12 mouse cellular contexts compared by ENCODE assay signal in genomic region chr7:66136187-66136586, GRCm38 (mm10). TPM values are rescaled to one million over a fixed set of nuclear protein-coding genes. Genes with fewer than 3 reads are reported as not detected.
DNase-seq lines count a peak whose midpoint lies in the region; ATAC-seq and TF ChIP-seq lines count a peak whose summit lies in the region.
"Had no signal": no experiment of that assay in that cellular context is flagged by ENCODE, and none has a peak within 500 bp of the region (broad histone marks: within the 10 kb centered on the region; RNA-seq: fewer than 3 reads in every experiment).

No protein-coding gene starts in this region.

- no peak overlapping the region for H3K4me3 ChIP-seq in forebrain, postnatal 0 days (ENCODE audit: low read depth, low read length)
- no peak overlapping the region for H3K4me3 ChIP-seq in forebrain, embryonic 15.5 days
- H3K4me3 ChIP-seq in midbrain, embryonic 11.5 days (ENCODE audit: low read depth, low read length): no peak overlapping the region
- no peak overlapping the region for H3K4me3 ChIP-seq in midbrain, embryonic 16.5 days (ENCODE audit: low read depth, low read length)
- no peak overlapping the region for H3K4me3 ChIP-seq in intestine, embryonic 15.5 days (replicated peaks)
- H3K4me3 ChIP-seq in olfactory bulb, adult 2 months (ENCODE audit: insufficient read depth, low read depth, low read length): no peak overlapping the region
- H3K4me3 ChIP-seq in left cerebral cortex, adult 2 months: no peak overlapping the region

- no peaks in the 10 kb centered on the region for H3K27me3 ChIP-seq in forebrain, postnatal 0 days (ENCODE audit: insufficient read depth, low read length)
- H3K27me3 ChIP-seq in forebrain, embryonic 15.5 days: no peaks in the 10 kb centered on the region
- no peaks in the 10 kb centered on the region for H3K27me3 ChIP-seq in midbrain, embryonic 11.5 days (ENCODE audit: control insufficient read depth, insufficient read depth, low read length)
- H3K27me3 ChIP-seq in midbrain, embryonic 16.5 days (ENCODE audit: control insufficient read depth, insufficient read depth, low read depth, low read length): no peaks in the 10 kb centered on the region
- no peaks in the 10 kb centered on the region for H3K27me3 ChIP-seq in intestine, embryonic 15.5 days (replicated peaks)

- H3K4me2 ChIP-seq in forebrain, postnatal 0 days (ENCODE audit: low read depth): no peak overlapping the region
- H3K4me2 ChIP-seq in forebrain, embryonic 15.5 days (replicated peaks): no peak overlapping the region
- H3K4me2 ChIP-seq in midbrain, embryonic 11.5 days: no peak overlapping the region
- no peak overlapping the region for H3K4me2 ChIP-seq in midbrain, embryonic 16.5 days (ENCODE audit: low read length)
- no peak overlapping the region for H3K4me2 ChIP-seq in intestine, embryonic 15.5 days (replicated peaks)

- H3K4me1 ChIP-seq in forebrain, postnatal 0 days (ENCODE audit: insufficient read depth): peaks cover 22% of the 10 kb centered on the region
- H3K4me1 ChIP-seq in forebrain, embryonic 15.5 days: peaks cover 59% of the 10 kb centered on the region
- peaks cover 7% of the 10 kb centered on the region; the same call in 1 of the 2 replicates for H3K4me1 ChIP-seq in midbrain, embryonic 11.5 days (ENCODE audit: control insufficient read depth, insufficient read depth, low read length)
- H3K4me1 ChIP-seq in midbrain, embryonic 16.5 days (ENCODE audit: control insufficient read depth, insufficient read depth, low read length): peaks cover 30% of the 10 kb centered on the region
- H3K4me1 ChIP-seq in intestine, embryonic 15.5 days (replicated peaks): peaks cover 18% of the 10 kb centered on the region
- H3K4me1 ChIP-seq in olfactory bulb, adult 2 months (ENCODE audit: control insufficient read depth, insufficient read depth, low read length): peaks cover 9% of the 10 kb centered on the region

- no peak for TF ChIP-seq CTCF in forebrain, postnatal 0 days (IDR thresholded peaks at IDR 0.05; ENCODE audit: low read depth)
- no peak for TF ChIP-seq CTCF in olfactory bulb, adult 2 months (IDR thresholded peaks at IDR 0.05; ENCODE audit: insufficient read depth, low read depth, low read length)
- no peak for TF ChIP-seq CTCF in left cerebral cortex, adult 2 months (IDR thresholded peaks at IDR 0.05)

- no peak for TF ChIP-seq POLR2A in olfactory bulb, adult 2 months (IDR thresholded peaks at IDR 0.05; ENCODE audit: insufficient read depth, low read depth, low read length)

- DNase-seq in forebrain, postnatal 0 days: no peak
- DNase-seq in midbrain, embryonic 11.5 days (ENCODE audit: low spot score, missing footprints): peak; percentile 76
- no peak for DNase-seq in left cerebral cortex, adult 2 months (ENCODE audit: extremely low spot score in 1 of 2, low spot score in 2 of 2)
- DNase-seq in spleen, adult 12 weeks (ENCODE audit: low spot score): no peak
- DNase-seq: cerebellum, postnatal 36 days; layer of hippocampus, adult 9-11 months; spleen, adult 18-20 months had no signal

- no peak overlapping the region for H3K27ac ChIP-seq in forebrain, postnatal 0 days (ENCODE audit: low read depth, low read length)
- no peak overlapping the region; the same call in 1 of the 2 replicates for H3K27ac ChIP-seq in forebrain, embryonic 15.5 days (replicated peaks)
- no peak overlapping the region; the same call in 1 of the 2 replicates for H3K27ac ChIP-seq in midbrain, embryonic 11.5 days (ENCODE audit: low read depth, low read length)
- no peak overlapping the region for H3K27ac ChIP-seq in midbrain, embryonic 16.5 days (ENCODE audit: low read length)
- H3K27ac ChIP-seq in intestine, embryonic 15.5 days: peak overlapping the region; percentile 20; the same call in 1 of the 2 replicates
- 0 out of 2 replicates have a peak overlapping the region, but pooled peaks have one; percentile 1 for H3K27ac ChIP-seq in olfactory bulb, adult 2 months (ENCODE audit: insufficient read depth, low read depth, low read length)
- no peak overlapping the region for H3K27ac ChIP-seq in left cerebral cortex, adult 2 months

- no peaks in the 10 kb centered on the region for H3K9me3 ChIP-seq in forebrain, postnatal 0 days (ENCODE audit: low read length)
- no peaks in the 10 kb centered on the region for H3K9me3 ChIP-seq in forebrain, embryonic 15.5 days
- H3K9me3 ChIP-seq in midbrain, embryonic 11.5 days (ENCODE audit: control insufficient read depth, low read length): no peaks in the 10 kb centered on the region
- H3K9me3 ChIP-seq in midbrain, embryonic 16.5 days (replicated peaks; ENCODE audit: control insufficient read depth, low read length, poor library complexity, severe bottlenecking): no peaks in the 10 kb centered on the region
- no peaks in the 10 kb centered on the region for H3K9me3 ChIP-seq in intestine, embryonic 15.5 days

- no peak overlapping the region for H3K9ac ChIP-seq in forebrain, postnatal 0 days
- no peak overlapping the region for H3K9ac ChIP-seq in forebrain, embryonic 15.5 days (replicated peaks)
- no peak overlapping the region for H3K9ac ChIP-seq in midbrain, embryonic 11.5 days (ENCODE audit: low read length)
- no peak overlapping the region for H3K9ac ChIP-seq in midbrain, embryonic 16.5 days (ENCODE audit: low read depth, low read length)
- H3K9ac ChIP-seq in intestine, embryonic 15.5 days: no peak overlapping the region

- no peaks in the 10 kb centered on the region for H3K36me3 ChIP-seq in forebrain, postnatal 0 days (ENCODE audit: insufficient read depth)
- peaks cover 5% of the 10 kb centered on the region; the same call in 1 of the 2 replicates for H3K36me3 ChIP-seq in forebrain, embryonic 15.5 days
- peaks cover 3% of the 10 kb centered on the region for H3K36me3 ChIP-seq in midbrain, embryonic 11.5 days (ENCODE audit: control insufficient read depth, insufficient read depth, low read length)
- no peaks in the 10 kb centered on the region for H3K36me3 ChIP-seq in midbrain, embryonic 16.5 days (ENCODE audit: control insufficient read depth, insufficient read depth, low read length)
- 0 out of 2 replicates have a peak, but pooled peaks cover 3% of the 10 kb centered on the region for H3K36me3 ChIP-seq in intestine, embryonic 15.5 days

- intact Hi-C loops in left cerebral cortex, adult 2 months (cut with DNase I): no loop called here

- 0 out of 2 replicates have a peak, but pooled peaks have one; percentile 11 for ATAC-seq in forebrain, postnatal 0 days
- ATAC-seq in forebrain, embryonic 15.5 days (replicated peaks): no peak
- no peak for ATAC-seq in midbrain, embryonic 11.5 days (ENCODE audit: low FRiP score)
- no peak for ATAC-seq in midbrain, embryonic 16.5 days
- peak; percentile 90 for ATAC-seq in intestine, embryonic 15.5 days
- ATAC-seq: activated CD4-positive, CD25-positive, alpha-beta regulatory T cell, adult 4 months had no signal

RNA-seq across cellular contexts. Expression of gene Chsy1, which starts 26.9 kb away (rescaled TPM):
- 39.8 and 49.9 TPM in 2 replicates for total RNA-seq in forebrain, postnatal 0 days (2014; rRNA removed)
- polyA plus RNA-seq in forebrain, postnatal 0 days (2015; fragmentation: Nextera tagmentation; extraction: Ambion mirVana): 8.7 TPM in 2 replicates
- polyA plus RNA-seq in forebrain, embryonic 15.5 days (2015; fragmentation: Nextera tagmentation; extraction: Ambion mirVana): 13.3 and 13.8 TPM in 2 replicates
- polyA plus RNA-seq in midbrain, embryonic 11.5 days (2014; fragmentation: Nextera tagmentation; extraction: Ambion mirVana): 18.4 and 20.4 TPM in 2 replicates
- 8.8 and 9.9 TPM in 2 replicates for polyA plus RNA-seq in midbrain, embryonic 16.5 days (2015; fragmentation: Nextera tagmentation; extraction: Ambion mirVana)
- 10.2 and 11.1 TPM in 2 replicates for polyA plus RNA-seq in intestine, embryonic 15.5 days (2015; fragmentation: Nextera tagmentation; extraction: Ambion mirVana)
- not detected in 2 replicates for polyA plus RNA-seq in olfactory bulb, adult 2 months (2012; ENCODE audit: insufficient read depth, insufficient read length, low replicate concordance, missing spikeins)
- 10 to 100 TPM; 15.6 to 17.3 TPM for total RNA-seq in left cerebral cortex, adult 2 months (2021)

RNA-seq across cellular contexts. Expression of gene Selenos, which starts 56.7 kb away (rescaled TPM):
- total RNA-seq in forebrain, postnatal 0 days (2014; rRNA removed): 49.7 and 52.2 TPM in 2 replicates
- polyA plus RNA-seq in forebrain, postnatal 0 days (2015; fragmentation: Nextera tagmentation; extraction: Ambion mirVana): 110 and 117 TPM in 2 replicates
- 77.9 and 81.0 TPM in 2 replicates for polyA plus RNA-seq in forebrain, embryonic 15.5 days (2015; fragmentation: Nextera tagmentation; extraction: Ambion mirVana)
- 85.7 and 85.9 TPM in 2 replicates for polyA plus RNA-seq in midbrain, embryonic 11.5 days (2014; fragmentation: Nextera tagmentation; extraction: Ambion mirVana)
- 87.3 and 89.6 TPM in 2 replicates for polyA plus RNA-seq in midbrain, embryonic 16.5 days (2015; fragmentation: Nextera tagmentation; extraction: Ambion mirVana)
- 107 and 114 TPM in 2 replicates for polyA plus RNA-seq in intestine, embryonic 15.5 days (2015; fragmentation: Nextera tagmentation; extraction: Ambion mirVana)
- polyA plus RNA-seq in olfactory bulb, adult 2 months (2012; ENCODE audit: insufficient read depth, insufficient read length, low replicate concordance, missing spikeins): not detected in 2 replicates
- 10 to 100 TPM; 46.5 to 47.5 TPM for total RNA-seq in left cerebral cortex, adult 2 months (2021)

Comparison
In these comparisons a context has a peak if more than half of its experiments do, and no peak if none do; other contexts are left out.
1. ATAC-seq: peak in forebrain, postnatal 0 days (single experiment) and intestine, embryonic 15.5 days (single experiment); none in forebrain, embryonic 15.5 days (single experiment), midbrain, embryonic 11.5 days (single experiment) and midbrain, embryonic 16.5 days (single experiment).
2. H3K27ac ChIP-seq: peak in intestine, embryonic 15.5 days (single experiment) and olfactory bulb, adult 2 months (single experiment); none in forebrain, postnatal 0 days (single experiment), forebrain, embryonic 15.5 days (single experiment), midbrain, embryonic 11.5 days (single experiment), midbrain, embryonic 16.5 days (single experiment) and left cerebral cortex, adult 2 months (single experiment).